Mouse (Mus musculus): ENCODE measurements around the gene Sgcd. TPM values are rescaled to one million over a fixed set of nuclear protein-coding genes. Genes with fewer than 3 reads are reported as not detected.

Gene Sgcd
- total RNA-seq (2021) (10 to 100 TPM; 60.9 to 69.5 TPM), polyA plus RNA-seq (2012; rRNA removed) (7.1 and 17.2 TPM in 2 replicates)
- long read RNA-seq, transcript Sgcd-201 (8 exons, 1,617 nt) = major isoform, 5 of 19 reads
- long read RNA-seq, partial matches to known transcripts = 2 of 19 reads
- long read RNA-seq, other reads (novel, unspliced or antisense) = 12 of 19 reads

GRCm38 (mm10) chr11:47988697-47989533 lies at the start of gene Sgcd:
Gene Sgcd (minus strand): TSS chr11:47988969.
- peak; percentile 15 to 49 for DNase-seq
- Histone ChIP-seq H3K27me3 (ENCODE audit: control insufficient read depth, insufficient read depth, low read length) (peaks cover 7% of the 10 kb centered on the region), H3K9ac (ENCODE audit: low read depth, low read length) (peak within 1 kb of the TSS; percentile 45), H3K27ac (no peak within 1 kb of the TSS), H3K36me3 (ENCODE audit: control insufficient read depth, insufficient read depth, low read length) (no peaks in the 10 kb centered on the region), H3K79me2 (replicated peaks; ENCODE audit: control insufficient read depth, insufficient read depth, low read length) (no peaks in the 10 kb centered on the region), H3K4me3 (peak within 1 kb of the TSS; percentile 39), H3K4me1 (ENCODE audit: control insufficient read depth, insufficient read depth, low read length) (no peaks in the 10 kb centered on the region; the same call in 1 of the 2 replicates)
- no peak for TF ChIP-seq POLR2A (IDR thresholded peaks at IDR 0.05; ENCODE audit: insufficient read depth, low read depth, low read length)
- no peak for TF ChIP-seq CTCF (IDR thresholded peaks at IDR 0.05)
- no peak for TF ChIP-seq EP300 (IDR thresholded peaks at IDR 0.05; ENCODE audit: insufficient read depth, low read depth, low read length)
- intact Hi-C loops (cut with DNase I) = loop anchor here (10.0 kb wide), 1 partner anchor 436 kb away; no protein-coding TSS in a partner anchor
- WGBS = under 1% methylated on average over 66 of the region's 67 CpGs

GRCm38 (mm10) chr11:48038051-48038450 lies 49.3 kb upstream of the Sgcd start:
- Histone ChIP-seq H3K27ac (no peak overlapping the region), H3K9ac (ENCODE audit: low read depth, low read length) (no peak overlapping the region), H3K36me3 (ENCODE audit: control insufficient read depth, insufficient read depth, low read length) (no peaks in the 10 kb centered on the region), H3K79me2 (replicated peaks; ENCODE audit: control insufficient read depth, insufficient read depth, low read length) (no peaks in the 10 kb centered on the region), H3K4me3 (no peak overlapping the region), H3K4me1 (ENCODE audit: control insufficient read depth, insufficient read depth, low read length) (no peaks in the 10 kb centered on the region), H3K27me3 (ENCODE audit: control insufficient read depth, insufficient read depth, low read length) (no peaks in the 10 kb centered on the region)
- no peak for TF ChIP-seq CTCF (IDR thresholded peaks at IDR 0.05)
- no peak for TF ChIP-seq EP300 (IDR thresholded peaks at IDR 0.05; ENCODE audit: insufficient read depth, low read depth, low read length)
- TF ChIP-seq POLR2A (IDR thresholded peaks at IDR 0.05; ENCODE audit: insufficient read depth, low read depth, low read length) = no peak
- DNase-seq = no peak
- intact Hi-C loops (cut with DNase I) = no loop called here
- WGBS = 65% methylated on average over 4 of the region's 4 CpGs

GRCm38 (mm10) chr11:48012836-48013235 lies 24.1 kb upstream of the Sgcd start:
- no peaks in the 10 kb centered on the region for H3K4me1 ChIP-seq (ENCODE audit: control insufficient read depth, insufficient read depth, low read length)
- no peak overlapping the region for H3K4me3 ChIP-seq
- H3K27ac ChIP-seq = no peak overlapping the region
- no peaks in the 10 kb centered on the region for H3K79me2 ChIP-seq (replicated peaks; ENCODE audit: control insufficient read depth, insufficient read depth, low read length)
- H3K9ac ChIP-seq (ENCODE audit: low read depth, low read length) = no peak overlapping the region
- DNase-seq = no peak
- WGBS = 37% methylated on average over 3 of the region's 3 CpGs
- intact Hi-C loops (cut with DNase I) = no loop called here
- no peaks in the 10 kb centered on the region for H3K27me3 ChIP-seq (ENCODE audit: control insufficient read depth, insufficient read depth, low read length)
- H3K36me3 ChIP-seq (ENCODE audit: control insufficient read depth, insufficient read depth, low read length) = no peaks in the 10 kb centered on the region
- no peak for TF ChIP-seq POLR2A (IDR thresholded peaks at IDR 0.05; ENCODE audit: insufficient read depth, low read depth, low read length)
- TF ChIP-seq EP300 (IDR thresholded peaks at IDR 0.05; ENCODE audit: insufficient read depth, low read depth, low read length) = no peak
- TF ChIP-seq CTCF (IDR thresholded peaks at IDR 0.05) = no peak

- DNase-seq = peak in 1 of 2 experiments; percentile 43
- no peaks in the 10 kb centered on the region for H3K36me3 ChIP-seq (ENCODE audit: control insufficient read depth, insufficient read depth, low read length)
- no peaks in the 10 kb centered on the region for H3K79me2 ChIP-seq (replicated peaks; ENCODE audit: control insufficient read depth, insufficient read depth, low read length)
- peaks cover 7% of the 10 kb centered on the region for H3K27me3 ChIP-seq (ENCODE audit: control insufficient read depth, insufficient read depth, low read length)
- H3K4me1 ChIP-seq (ENCODE audit: control insufficient read depth, insufficient read depth, low read length) = no peaks in the 10 kb centered on the region; the same call in 1 of the 2 replicates
- intact Hi-C loops (cut with DNase I) = loop anchor here (10.0 kb wide), 1 partner anchor 436 kb away; no protein-coding TSS in a partner anchor
- H3K27ac ChIP-seq = no peak overlapping the region
- peak overlapping the region; percentile 45 for H3K9ac ChIP-seq (ENCODE audit: low read depth, low read length)
- H3K4me3 ChIP-seq = peak overlapping the region; percentile 39
- TF ChIP-seq POLR2A (IDR thresholded peaks at IDR 0.05; ENCODE audit: insufficient read depth, low read depth, low read length) (no peak), EP300 (IDR thresholded peaks at IDR 0.05; ENCODE audit: insufficient read depth, low read depth, low read length) (no peak), CTCF (IDR thresholded peaks at IDR 0.05) (no peak)
- 2% methylated on average over 31 of the region's 31 CpGs for WGBS
These were observed 454 bp downstream of the Sgcd start for GRCm38 (mm10) chr11:47988333-47988696.

- intact Hi-C loops (cut with DNase I) = loop anchor here (10.0 kb wide), 1 partner anchor 437 kb away; no protein-coding TSS in a partner anchor
- Histone ChIP-seq H3K79me2 (replicated peaks; ENCODE audit: control insufficient read depth, insufficient read depth, low read length) (no peaks in the 10 kb centered on the region), H3K36me3 (ENCODE audit: control insufficient read depth, insufficient read depth, low read length) (no peaks in the 10 kb centered on the region), H3K4me1 (ENCODE audit: control insufficient read depth, insufficient read depth, low read length) (no peaks in the 10 kb centered on the region; the same call in 1 of the 2 replicates), H3K27ac (no peak overlapping the region), H3K4me3 (no peak overlapping the region), H3K27me3 (ENCODE audit: control insufficient read depth, insufficient read depth, low read length) (peaks cover 7% of the 10 kb centered on the region), H3K9ac (ENCODE audit: low read depth, low read length) (no peak overlapping the region)
- peak in 1 of 2 experiments; percentile 14 for DNase-seq
- WGBS = 18% methylated on average over 12 of the region's 12 CpGs
- no peak for TF ChIP-seq POLR2A (IDR thresholded peaks at IDR 0.05; ENCODE audit: insufficient read depth, low read depth, low read length)
- no peak for TF ChIP-seq CTCF (IDR thresholded peaks at IDR 0.05)
- no peak for TF ChIP-seq EP300 (IDR thresholded peaks at IDR 0.05; ENCODE audit: insufficient read depth, low read depth, low read length)
These were observed 889 bp downstream of the Sgcd start for GRCm38 (mm10) chr11:47987893-47988267.
